Mouse (Mus musculus) liver, embryonic 14.5 days (tissue): Measurements from ENCODE around the gene Rrad. TPM values are rescaled to one million over a fixed set of nuclear protein-coding genes. Genes with fewer than 3 reads are reported as not detected.

ENCODE experiments used
- ATAC-seq: fragments of 200-750 bp; cut with Nextera tagmentation; 2 replicates; pipeline ENCODE4 v1.8.0; 2017; ENCODE audit warnings: moderate number of reproducible peaks, mild to moderate bottlenecking, moderate library complexity; ENCODE audit not compliant: insufficient read depth
- DNase-seq, 3 experiments: peaks; one replicate each; pipeline ENCODE4 v3.0.0-alpha.2; 2012 to 2013; ENCODE audit warnings: low read depth in 3 of 3, low spot score in 3 of 3
- H3K27ac ChIP-seq: fragments of 300-500 bp; sonication (generic); 2 replicates; pipeline ENCODE4 v1.5.1; 2014; ENCODE audit warnings: moderate library complexity, mild to moderate bottlenecking, control low read depth, inconsistent platforms
- H3K27me3 ChIP-seq: fragments of 300-500 bp; sonication (generic); 2 replicates; pipeline ENCODE4 v1.6.1; 2014; ENCODE audit warnings: mild to moderate bottlenecking, low read length, moderate library complexity; ENCODE audit not compliant: control insufficient read depth, insufficient read depth
- H3K36me3 ChIP-seq: fragments of 300-500 bp; sonication (generic); replicated peaks from 2 replicates; pipeline ENCODE4 v1.6.1; 2014; ENCODE audit warnings: low read depth; ENCODE audit not compliant: control insufficient read depth, insufficient read depth
- H3K4me1 ChIP-seq, 2 experiments: fragments of 200-500 bp in 1 of 2; fragments of 300-500 bp in 1 of 2; sonication (generic) in 1 of 2; replicated peaks; 2 replicates each; pipeline ENCODE4 v1.6.1; 2012 to 2014; ENCODE audit warnings: antibody characterized with exemption in 1 of 2, inconsistent platforms in 1 of 2, low read length in 1 of 2; ENCODE audit not compliant: control insufficient read depth in 2 of 2, insufficient read depth in 2 of 2
- H3K4me2 ChIP-seq: fragments of 300-500 bp; sonication (generic); 2 replicates; pipeline ENCODE4 v1.6.1; 2014; ENCODE audit warnings: low read depth, mild to moderate bottlenecking, control low read depth, moderate library complexity
- H3K4me3 ChIP-seq, 2 experiments: fragments of 200-500 bp in 1 of 2; fragments of 300-500 bp in 1 of 2; sonication (generic) in 1 of 2; 2 replicates each; pipeline ENCODE4 v1.5.1; 2012 to 2014; ENCODE audit warnings: low read depth in 2 of 2, low read length in 2 of 2, mild to moderate bottlenecking in 2 of 2, control low read depth in 1 of 2, inconsistent platforms in 1 of 2, moderate library complexity in 1 of 2; ENCODE audit not compliant: insufficient read depth in 1 of 2
- H3K9ac ChIP-seq: fragments of 300-500 bp; sonication (generic); replicated peaks from 2 replicates; pipeline ENCODE4 v1.6.1; 2014; ENCODE audit warnings: mild to moderate bottlenecking, control low read depth, moderate library complexity
- H3K9me3 ChIP-seq: fragments of 300-500 bp; sonication (generic); 2 replicates; pipeline ENCODE4 v1.6.1; 2016; ENCODE audit warnings: low read length, mixed read lengths; ENCODE audit not compliant: control insufficient read depth
- CTCF ChIP-seq: IDR thresholded peaks from 2 replicates; pipeline ENCODE4 v1.5.1; 2016; ENCODE audit warnings: antibody characterized with exemption, low read depth, control low read depth
- EP300 ChIP-seq: IDR thresholded peaks from 2 replicates; pipeline ENCODE4 v1.6.1; 2016; ENCODE audit warnings: antibody characterized with exemption, low read depth
- WGBS: fragments of 180-500 bp; shearing (Covaris S2); extraction: QIAGEN DNeasy Blood & Tissue Kit; methylation state at CpG from one replicate; pipeline ENCODE4 v1.1.7; 2014; ENCODE audit not compliant: insufficient replicate concordance; 5-methylcytosine and 5-hydroxymethylcytosine counted together
- polyA plus RNA-seq, 2 experiments: library from polyadenylated mRNA; depleted of rRNA in 1 of 2; stranded (reverse) in 1 of 2; unstranded in 1 of 2; fragments of >200 nt; fragmentation: Nextera tagmentation in 1 of 2; extraction: Ambion mirVana in 1 of 2; gene quantifications; 2 replicates each; pipeline versions ENCODE4 v1.2.1 to v1.2.3; 2012 to 2014

Gene Rrad
- polyA plus RNA-seq, 2 experiments: 0.10 to 0.25 TPM

GRCm38 (mm10) chr8:104641426-104642323 is 10.5 kb upstream of the Rrad start, which contains the start of gene Ciao2b:
TSS of gene Ciao2b (minus strand) at chr8:104641965.
- Histone ChIP-seq H3K27me3 (no peaks in the 10 kb centered on the region), H3K4me2 (peak within 1 kb of the TSS; percentile 96), H3K36me3 (peaks cover 10% of the 10 kb centered on the region), H3K4me3 (peak within 1 kb of the TSS; percentile 85 to 91), H3K4me1 (peaks cover 10 to 16% of the 10 kb centered on the region in 2 experiments), H3K9ac (peak within 1 kb of the TSS; percentile 80), H3K9me3 (no peaks in the 10 kb centered on the region), H3K27ac (no peak within 1 kb of the TSS)
- DNase-seq: peak; percentile 71 to 73 (median 71)
- ATAC-seq: peak; percentile 94
- WGBS: under 1% methylated on average over 66 of the region's 66 CpGs
- TF ChIP-seq CTCF (0 out of 2 replicates have a peak, but pooled peaks have one; percentile 8), EP300 (peak; percentile 28; the same call in 1 of the 2 replicates)

- ATAC-seq (no peak), DNase-seq (no peak)
- whole genome bisulfite sequencing: 5% methylated on average over 25 of the region's 25 CpGs
- peak overlapping the region; percentile 96 for H3K4me2 ChIP-seq
- no peaks in the 10 kb centered on the region for H3K27me3 ChIP-seq
- peak overlapping the region; percentile 85 to 91 for H3K4me3 ChIP-seq
- no peak overlapping the region for H3K27ac ChIP-seq
- H3K9ac ChIP-seq: peak overlapping the region; percentile 80
- H3K36me3 ChIP-seq: peaks cover 10% of the 10 kb centered on the region
- H3K9me3 ChIP-seq: no peaks in the 10 kb centered on the region
- TF ChIP-seq CTCF: no peak
- TF ChIP-seq EP300: no peak
- H3K4me1 ChIP-seq: peaks cover 10 to 16% of the 10 kb centered on the region in 2 experiments
Measured at GRCm38 (mm10) chr8:104640831-104641370, 9.8 kb upstream of the Rrad start.

GRCm38 (mm10) chr8:104640241-104640640 is 9.1 kb upstream of the Rrad start:
- WGBS: 59% methylated on average over 7 of the region's 7 CpGs
- DNase-seq (no peak), ATAC-seq (no peak)
- no peak overlapping the region for H3K27ac ChIP-seq
- peak overlapping the region; percentile 80; the same call in 1 of the 2 replicates for H3K9ac ChIP-seq
- H3K4me2 ChIP-seq: peak overlapping the region; percentile 96
- peaks cover 10 to 16% of the 10 kb centered on the region in 2 experiments for H3K4me1 ChIP-seq
- peak overlapping the region; percentile 85 to 91 for H3K4me3 ChIP-seq
- H3K9me3 ChIP-seq: no peaks in the 10 kb centered on the region
- H3K36me3 ChIP-seq: peaks cover 10% of the 10 kb centered on the region
- TF ChIP-seq CTCF: no peak
- no peak for TF ChIP-seq EP300
- no peaks in the 10 kb centered on the region for H3K27me3 ChIP-seq

GRCm38 (mm10) chr8:104638010-104638409 is 6.9 kb upstream of the Rrad start:
- no peak overlapping the region for H3K9ac ChIP-seq
- TF ChIP-seq CTCF (no peak), EP300 (no peak)
- 69% methylated on average over 6 of the region's 6 CpGs for WGBS
- no peaks in the 10 kb centered on the region for H3K9me3 ChIP-seq
- DNase-seq (no peak), ATAC-seq (no peak)
- peaks cover 10 to 16% of the 10 kb centered on the region in 2 experiments for H3K4me1 ChIP-seq
- H3K27ac ChIP-seq: no peak overlapping the region
- no peak overlapping the region for H3K4me2 ChIP-seq
- H3K4me3 ChIP-seq: no peak overlapping the region
- H3K36me3 ChIP-seq: peaks cover 10% of the 10 kb centered on the region
- no peaks in the 10 kb centered on the region for H3K27me3 ChIP-seq
